Mouse (Mus musculus): Measurements from ENCODE around the gene Eif4h. TPM values are rescaled to one million over a fixed set of nuclear protein-coding genes. Genes with fewer than 3 reads are reported as not detected.

Gene Eif4h
- total RNA-seq (2012; rRNA removed) = 263 and 322 TPM in 2 replicates

GRCm38 (mm10) chr5:134639269-134639682 lies at the start of gene Eif4h:
Eif4h (minus strand) TSS chr5:134639490.
- in situ Hi-C loops (cut with MboI; ENCODE audit: low sequenced_read_pairs in 2 of 2, unreplicated experiment in 2 of 2) = no loop called here
- peaks cover 11% of the 10 kb centered on the region for H3K36me3 ChIP-seq (ENCODE audit: control insufficient read depth, insufficient read depth, low read length, poor library complexity, severe bottlenecking)
- peak within 1 kb of the TSS; percentile 95 for H3K27ac ChIP-seq (ENCODE audit: insufficient read depth, low read depth, low read length, poor library complexity, severe bottlenecking)
- peak within 1 kb of the TSS; percentile 99 for H3K9ac ChIP-seq (ENCODE audit: insufficient read depth, low read depth, low read length, poor library complexity, severe bottlenecking)
- peak; percentile 83 for DNase-seq (ENCODE audit: low read depth, low spot score)
- no peaks in the 10 kb centered on the region for H3K9me3 ChIP-seq (ENCODE audit: control insufficient read depth, insufficient read depth, low read depth, low read length)
- peaks cover 2 to 7% of the 10 kb centered on the region in 2 experiments; a peak in 2 of 4 replicates for H3K4me1 ChIP-seq (ENCODE audit: control insufficient read depth in 2 of 2, insufficient read depth in 2 of 2, low read length in 2 of 2, poor library complexity in 1 of 2)
- TF ChIP-seq ZC3H11A (IDR thresholded peaks at IDR 0.05; ENCODE audit: borderline replicate concordance, low read depth, low read length) (no peak), HCFC1 (IDR thresholded peaks at IDR 0.05; ENCODE audit: borderline replicate concordance, insufficient read depth, low read length) (peak; percentile 64; the same call in 1 of the 2 replicates)
- peak within 1 kb of the TSS; percentile 90 to 94 for H3K4me3 ChIP-seq (ENCODE audit: insufficient read depth in 1 of 2, low read depth in 1 of 2, low read length in 2 of 2, poor library complexity in 1 of 2, severe bottlenecking in 1 of 2)

- H3K27ac ChIP-seq (ENCODE audit: insufficient read depth, low read depth, low read length, poor library complexity, severe bottlenecking) = no peak overlapping the region
- peaks cover 0 to 2% of the 10 kb centered on the region in 2 experiments; a peak in 2 of 4 replicates for H3K4me1 ChIP-seq (ENCODE audit: control insufficient read depth in 2 of 2, insufficient read depth in 2 of 2, low read length in 2 of 2, poor library complexity in 1 of 2)
- peak overlapping the region; percentile 43; the same call in 1 of the 2 replicates for H3K9ac ChIP-seq (ENCODE audit: insufficient read depth, low read depth, low read length, poor library complexity, severe bottlenecking)
- no peaks in the 10 kb centered on the region for H3K9me3 ChIP-seq (ENCODE audit: control insufficient read depth, insufficient read depth, low read depth, low read length)
- TF ChIP-seq HCFC1 (IDR thresholded peaks at IDR 0.05; ENCODE audit: borderline replicate concordance, insufficient read depth, low read length) (no peak), CHD2 (IDR thresholded peaks at IDR 0.05; ENCODE audit: low read depth, low read length) (no peak), ZC3H11A (IDR thresholded peaks at IDR 0.05; ENCODE audit: borderline replicate concordance, low read depth, low read length) (no peak), ZNF384 (IDR thresholded peaks at IDR 0.05; ENCODE audit: low read depth, low read length) (no peak), MAFK (IDR thresholded peaks at IDR 0.05; ENCODE audit: insufficient read depth, low read depth, low read length) (no peak)
- peak; percentile 99 for DNase-seq (ENCODE audit: low read depth, low spot score)
- H3K4me3 ChIP-seq (ENCODE audit: insufficient read depth in 1 of 2, low read depth in 1 of 2, low read length in 2 of 2, poor library complexity in 1 of 2, severe bottlenecking in 1 of 2) = peak overlapping the region; percentile 81 to 82
- H3K36me3 ChIP-seq (ENCODE audit: control insufficient read depth, insufficient read depth, low read length, poor library complexity, severe bottlenecking) = no peaks in the 10 kb centered on the region; the same call in 1 of the 2 replicates
- in situ Hi-C loops (cut with MboI; ENCODE audit: low sequenced_read_pairs in 2 of 2, unreplicated experiment in 2 of 2) = no loop called here
These were observed 49.5 kb upstream of the Eif4h start for GRCm38 (mm10) chr5:134688718-134689284.

- Histone ChIP-seq H3K27ac (ENCODE audit: insufficient read depth, low read depth, low read length, poor library complexity, severe bottlenecking) (no peak within 1 kb of the TSS), H3K4me3 (ENCODE audit: insufficient read depth in 1 of 2, low read depth in 1 of 2, low read length in 2 of 2, poor library complexity in 1 of 2, severe bottlenecking in 1 of 2) (peak within 1 kb of the TSS; percentile 81 to 94), H3K36me3 (ENCODE audit: control insufficient read depth, insufficient read depth, low read length, poor library complexity, severe bottlenecking) (no peaks in the 10 kb centered on the region; the same call in 1 of the 2 replicates), H3K4me1 (ENCODE audit: control insufficient read depth in 2 of 2, insufficient read depth in 2 of 2, low read length in 2 of 2, poor library complexity in 1 of 2) (peaks cover 0 to 2% of the 10 kb centered on the region in 2 experiments; a peak in 2 of 4 replicates), H3K9me3 (ENCODE audit: control insufficient read depth, insufficient read depth, low read depth, low read length) (no peaks in the 10 kb centered on the region), H3K9ac (ENCODE audit: insufficient read depth, low read depth, low read length, poor library complexity, severe bottlenecking) (peak within 1 kb of the TSS; percentile 69)
- no peak for DNase-seq (ENCODE audit: low read depth, low spot score)
- in situ Hi-C loops (cut with MboI; ENCODE audit: low sequenced_read_pairs in 2 of 2, unreplicated experiment in 2 of 2) = no loop called here
- TF ChIP-seq HCFC1 (IDR thresholded peaks at IDR 0.05; ENCODE audit: borderline replicate concordance, insufficient read depth, low read length) (no peak), ZC3H11A (IDR thresholded peaks at IDR 0.05; ENCODE audit: borderline replicate concordance, low read depth, low read length) (no peak)
These were observed 48.9 kb upstream of the Eif4h start, which contains the start of gene Limk1 for GRCm38 (mm10) chr5:134688086-134688717. Limk1 (minus strand) TSS chr5:134688598.

- no peak overlapping the region for H3K9ac ChIP-seq (ENCODE audit: insufficient read depth, low read depth, low read length, poor library complexity, severe bottlenecking)
- DNase-seq (ENCODE audit: low read depth, low spot score) = no peak
- TF ChIP-seq MAFK (IDR thresholded peaks at IDR 0.05; ENCODE audit: insufficient read depth, low read depth, low read length) = no peak
- no peak for TF ChIP-seq HCFC1 (IDR thresholded peaks at IDR 0.05; ENCODE audit: borderline replicate concordance, insufficient read depth, low read length)
- H3K4me1 ChIP-seq (ENCODE audit: control insufficient read depth in 2 of 2, insufficient read depth in 2 of 2, low read length in 2 of 2, poor library complexity in 1 of 2) = peaks cover 0 to 2% of the 10 kb centered on the region in 2 experiments; a peak in 2 of 4 replicates
- no peak overlapping the region for H3K27ac ChIP-seq (ENCODE audit: insufficient read depth, low read depth, low read length, poor library complexity, severe bottlenecking)
- H3K4me3 ChIP-seq (ENCODE audit: insufficient read depth in 1 of 2, low read depth in 1 of 2, low read length in 2 of 2, poor library complexity in 1 of 2, severe bottlenecking in 1 of 2) = peak overlapping the region in 1 of 2 experiments; percentile 94; a peak in 1 of 4 replicates
- no peaks in the 10 kb centered on the region for H3K9me3 ChIP-seq (ENCODE audit: control insufficient read depth, insufficient read depth, low read depth, low read length)
- H3K36me3 ChIP-seq (ENCODE audit: control insufficient read depth, insufficient read depth, low read length, poor library complexity, severe bottlenecking) = no peaks in the 10 kb centered on the region; the same call in 1 of the 2 replicates
- in situ Hi-C loops (cut with MboI; ENCODE audit: low sequenced_read_pairs in 2 of 2, unreplicated experiment in 2 of 2) = no loop called here
These were observed 47.9 kb upstream of the Eif4h start for GRCm38 (mm10) chr5:134687187-134687586.
